ENCODE assay signal across 25 mouse cellular contexts in the genomic region with DNA sequence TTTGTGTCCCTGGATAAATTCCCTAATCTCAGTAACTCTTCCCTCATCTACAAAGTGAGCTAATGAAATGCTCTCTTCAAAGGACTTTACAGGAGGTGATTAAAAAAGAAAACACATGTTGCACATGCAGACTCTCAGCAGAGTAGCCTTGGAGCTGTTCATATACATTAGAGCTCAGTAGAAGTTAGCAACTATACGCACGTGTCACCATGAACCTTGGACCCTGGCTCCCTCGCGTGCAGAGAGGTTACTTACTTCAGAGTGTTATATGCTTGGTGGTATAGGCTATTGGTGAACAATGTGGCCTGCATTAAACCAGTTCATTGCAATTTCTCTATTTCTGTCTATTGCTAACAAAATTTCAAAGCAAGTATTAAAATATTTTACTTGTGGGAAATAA. TPM values are rescaled to one million over a fixed set of nuclear protein-coding genes. Genes with fewer than 3 reads are reported as not detected.
DNase-seq lines count a peak whose midpoint lies in the region; ATAC-seq and TF ChIP-seq lines count a peak whose summit lies in the region.
"Had no signal": no experiment of that assay in that cellular context is flagged by ENCODE, and none has a peak within 500 bp of the region (broad histone marks: within the 10 kb centered on the region; RNA-seq: fewer than 3 reads in every experiment).

No protein-coding gene starts in this region.

- no peaks in the 10 kb centered on the region for H3K9me3 ChIP-seq in lung, embryonic 14.5 days (ENCODE audit: low read depth, low read length)
- H3K9me3 ChIP-seq in intestine, postnatal 0 days (ENCODE audit: control insufficient read depth), result no peaks in the 10 kb centered on the region
- H3K9me3 ChIP-seq: embryonic facial prominence, embryonic 10.5 days; embryonic facial prominence, embryonic 13.5 days; forebrain, embryonic 12.5 days; hindbrain, embryonic 12.5 days; hindbrain, embryonic 15.5 days had no signal

- ATAC-seq in lung, embryonic 14.5 days (ENCODE audit: insufficient read depth), result no peak; the same call in 1 of the 2 replicates
- peak; percentile 71 for ATAC-seq in intestine, postnatal 0 days
- ATAC-seq: forebrain, embryonic 16.5 days had no signal

- WGBS in lung, embryonic 14.5 days, result 55% methylated on average over 4 of the region's 4 CpGs
- WGBS in intestine, postnatal 0 days, result 34% methylated on average over 4 of the region's 4 CpGs

- H3K4me2 ChIP-seq in lung, embryonic 14.5 days, result no peak overlapping the region
- no peak overlapping the region for H3K4me2 ChIP-seq in intestine, postnatal 0 days (replicated peaks; ENCODE audit: low read depth)
- H3K4me2 ChIP-seq: embryonic facial prominence, embryonic 13.5 days; forebrain, embryonic 12.5 days; heart, embryonic 11.5 days; hindbrain, embryonic 12.5 days; hindbrain, embryonic 15.5 days had no signal

- no peaks in the 10 kb centered on the region for H3K27me3 ChIP-seq in lung, embryonic 14.5 days (ENCODE audit: insufficient read depth, low read length)
- no peaks in the 10 kb centered on the region for H3K27me3 ChIP-seq in intestine, postnatal 0 days (replicated peaks; ENCODE audit: control insufficient read depth, insufficient read depth, low read length)
- H3K27me3 ChIP-seq: embryonic facial prominence, embryonic 13.5 days; forebrain, embryonic 12.5 days; hindbrain, embryonic 12.5 days; hindbrain, embryonic 15.5 days had no signal

- no peak overlapping the region for H3K4me3 ChIP-seq in lung, embryonic 14.5 days (ENCODE audit: low read depth, low read length)
- H3K4me3 ChIP-seq in intestine, postnatal 0 days (ENCODE audit: low read depth, low read length), result no peak overlapping the region
- H3K4me3 ChIP-seq: embryonic facial prominence, embryonic 10.5 days; embryonic facial prominence, embryonic 13.5 days; erythroblast, embryonic 14.5 days; forebrain, embryonic 12.5 days; gastrocnemius, adult 2 months; hindbrain, embryonic 12.5 days; hindbrain, embryonic 15.5 days had no signal

- H3K4me1 ChIP-seq in lung, embryonic 14.5 days (ENCODE audit: insufficient read depth), result no peaks in the 10 kb centered on the region
- H3K4me1 ChIP-seq in intestine, postnatal 0 days (replicated peaks; ENCODE audit: control insufficient read depth, insufficient read depth, low read length), result no peaks in the 10 kb centered on the region
- H3K4me1 ChIP-seq: embryonic facial prominence, embryonic 10.5 days; embryonic facial prominence, embryonic 13.5 days; forebrain, embryonic 12.5 days; hindbrain, embryonic 12.5 days; hindbrain, embryonic 15.5 days had no signal

- H3K27ac ChIP-seq in lung, embryonic 14.5 days (ENCODE audit: low read depth), result no peak overlapping the region
- H3K27ac ChIP-seq in intestine, postnatal 0 days (ENCODE audit: low read depth, low read length), result no peak overlapping the region
- H3K27ac ChIP-seq: embryonic facial prominence, embryonic 10.5 days; embryonic facial prominence, embryonic 13.5 days; forebrain, embryonic 12.5 days; gastrocnemius, adult 2 months; hindbrain, embryonic 12.5 days; hindbrain, embryonic 15.5 days had no signal

- TF ChIP-seq CTCF in lung, embryonic 14.5 days (IDR thresholded peaks at IDR 0.05; ENCODE audit: low read depth), result no peak
- TF ChIP-seq CTCF in intestine, postnatal 0 days (IDR thresholded peaks at IDR 0.05; ENCODE audit: low read depth), result no peak

- intact Hi-C loops in left cerebral cortex, postnatal 4 days (cut with DNase I), result no loop called here

- H3K36me3 ChIP-seq in lung, embryonic 14.5 days (ENCODE audit: insufficient read depth), result no peaks in the 10 kb centered on the region
- H3K36me3 ChIP-seq in intestine, postnatal 0 days (ENCODE audit: control insufficient read depth, insufficient read depth), result no peaks in the 10 kb centered on the region
- H3K36me3 ChIP-seq: embryonic facial prominence, embryonic 10.5 days; embryonic facial prominence, embryonic 13.5 days; forebrain, embryonic 12.5 days; hindbrain, embryonic 12.5 days; hindbrain, embryonic 15.5 days had no signal

- DNase-seq in lung, embryonic 14.5 days, result peak; percentile 38
- DNase-seq in lung, postnatal 4 days, result no peak
- peak; percentile 43 for DNase-seq in yolk sac, embryonic 10.5 days (ENCODE audit: low spot score)
- no peak for DNase-seq in left cerebral cortex, postnatal 4 days
- no peak for DNase-seq in layer of hippocampus, postnatal 36 days
- DNase-seq: adrenal gland, adult 2 months; adrenal gland, postnatal 14 days; B cell, adult 2 months; cerebellum, adult 11 months; cerebellum, adult 8-10 months; cerebellum, postnatal 10 days; cerebellum, postnatal 36 days; embryo, embryonic 11 days; gastrocnemius, adult 2 months; gastrocnemius, postnatal 14 days had no signal

- no peak overlapping the region for H3K9ac ChIP-seq in lung, embryonic 14.5 days
- H3K9ac ChIP-seq in intestine, postnatal 0 days (ENCODE audit: low read depth, low read length), result no peak overlapping the region
- H3K9ac ChIP-seq: embryonic facial prominence, embryonic 13.5 days; forebrain, embryonic 12.5 days; hindbrain, embryonic 12.5 days; hindbrain, embryonic 15.5 days had no signal

RNA-seq across cellular contexts. Expression of gene Kitl, which starts 14.0 kb away (rescaled TPM):
- polyA plus RNA-seq in lung, embryonic 14.5 days (2014; fragmentation: Nextera tagmentation; extraction: Ambion mirVana), result 57.5 and 60.4 TPM in 2 replicates
- polyA plus RNA-seq in intestine, postnatal 0 days (2015; fragmentation: Nextera tagmentation; extraction: Ambion mirVana), result 15.8 and 16.3 TPM in 2 replicates
- 10 to 100 TPM; 73.6 to 80.7 TPM for total RNA-seq in left cerebral cortex, postnatal 4 days (2021)
- 10 to 100 TPM; 19.7 to 26.8 TPM for total RNA-seq in layer of hippocampus, postnatal 36 days (2021)
- total RNA-seq: MEL had no signal
- polyA plus RNA-seq: erythroblast, embryonic 14.5 days had no signal

Comparison
In these comparisons a context has a peak if more than half of its experiments do, and no peak if none do; other contexts are left out.
1. DNase-seq: peak in lung, embryonic 14.5 days (single experiment) and yolk sac, embryonic 10.5 days (single experiment); none in lung, postnatal 4 days (0 of 2), left cerebral cortex, postnatal 4 days (single experiment) and layer of hippocampus, postnatal 36 days (0 of 2).